Mouse (Mus musculus): ENCODE results near the gene Slc38a10. TPM values are rescaled to one million over a fixed set of nuclear protein-coding genes. Genes with fewer than 3 reads are reported as not detected.

Gene Slc38a10
- total and polyA plus RNA-seq, 3 experiments: 52.8 to 92.4 (median 69.5) TPM

GRCm38 (mm10) chr11:120137625-120138004 is 13.5 kb downstream of the Slc38a10 start:
- ATAC-seq (ENCODE audit: extremely low read depth, insufficient number of reproducible peaks, low FRiP score, poor library complexity, severe bottlenecking): no peak
- Histone ChIP-seq H3K4me3 (ENCODE audit: low read depth, low read length) (peak overlapping the region; percentile 65; the same call in 1 of the 2 replicates), H3K9me3 (replicated peaks) (no peaks in the 10 kb centered on the region), H3K27me3 (ENCODE audit: insufficient read depth, low read length) (no peaks in the 10 kb centered on the region), H3K36me3 (replicated peaks) (peaks cover 96% of the 10 kb centered on the region), H3K4me1 (ENCODE audit: insufficient read depth, low read depth, low read length) (peaks cover 75% of the 10 kb centered on the region)
- no peak for DNase-seq (ENCODE audit: low spot score)
- no peak for TF ChIP-seq TAL1 (conservative IDR thresholded peaks at IDR 0.05; ENCODE audit: low read depth, low read length)
- no peak for TF ChIP-seq GATA2 (IDR thresholded peaks at IDR 0.05; ENCODE audit: borderline replicate concordance, low read depth, low read length)
- no peak for TF ChIP-seq POLR2AphosphoS5 (IDR thresholded peaks at IDR 0.05; ENCODE audit: insufficient replicate concordance, low read depth, low read length)
- TF ChIP-seq GATA1 (IDR thresholded peaks at IDR 0.05; ENCODE audit: borderline replicate concordance, low read length): no peak
- no peak for TF ChIP-seq CTCF (IDR thresholded peaks at IDR 0.05; ENCODE audit: low read depth, low read length)

GRCm38 (mm10) chr11:120136796-120137624 is 14.1 kb downstream of the Slc38a10 start:
- Histone ChIP-seq H3K36me3 (replicated peaks) (peaks cover 96% of the 10 kb centered on the region), H3K9me3 (replicated peaks) (no peaks in the 10 kb centered on the region), H3K27me3 (ENCODE audit: insufficient read depth, low read length) (no peaks in the 10 kb centered on the region), H3K4me3 (ENCODE audit: low read depth, low read length) (peak overlapping the region; percentile 65; the same call in 1 of the 2 replicates), H3K4me1 (ENCODE audit: insufficient read depth, low read depth, low read length) (peaks cover 69% of the 10 kb centered on the region)
- ATAC-seq (ENCODE audit: extremely low read depth, insufficient number of reproducible peaks, low FRiP score, poor library complexity, severe bottlenecking) (peak; percentile 76), DNase-seq (ENCODE audit: low spot score) (peak; percentile 80)
- TF ChIP-seq GATA2 (IDR thresholded peaks at IDR 0.05; ENCODE audit: borderline replicate concordance, low read depth, low read length) (no peak), CTCF (IDR thresholded peaks at IDR 0.05; ENCODE audit: low read depth, low read length) (no peak), POLR2AphosphoS5 (IDR thresholded peaks at IDR 0.05; ENCODE audit: insufficient replicate concordance, low read depth, low read length) (no peak), GATA1 (IDR thresholded peaks at IDR 0.05; ENCODE audit: borderline replicate concordance, low read length) (no peak), TAL1 (conservative IDR thresholded peaks at IDR 0.05; ENCODE audit: low read depth, low read length) (peak; percentile 81)

DNA sequence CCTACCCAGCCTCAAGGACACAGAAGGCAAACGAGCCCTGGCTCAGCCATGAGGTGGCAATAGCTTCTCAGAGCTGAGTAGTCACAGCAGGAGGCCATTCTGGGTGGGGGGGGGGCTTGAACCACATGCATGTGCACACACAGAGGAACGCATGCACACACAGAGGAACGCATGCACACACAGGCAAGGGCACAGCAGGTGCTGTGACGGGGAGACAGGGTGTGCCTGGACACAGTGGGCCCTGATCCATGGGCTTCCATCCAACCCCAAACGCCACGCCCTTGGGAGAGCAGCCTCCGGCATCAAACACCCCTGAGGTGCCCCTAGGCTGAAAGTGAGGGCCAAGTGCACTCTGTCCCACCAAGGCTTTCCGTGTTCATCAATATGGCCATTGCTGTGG is 15.0 kb downstream of the Slc38a10 start:
- peak overlapping the region; percentile 63; the same call in 1 of the 2 replicates for H3K4me3 ChIP-seq (ENCODE audit: low read depth, low read length)
- peaks cover 97% of the 10 kb centered on the region for H3K36me3 ChIP-seq (replicated peaks)
- DNase-seq (ENCODE audit: low spot score) (no peak), ATAC-seq (ENCODE audit: extremely low read depth, insufficient number of reproducible peaks, low FRiP score, poor library complexity, severe bottlenecking) (no peak)
- peaks cover 67% of the 10 kb centered on the region for H3K4me1 ChIP-seq (ENCODE audit: insufficient read depth, low read depth, low read length)
- H3K9me3 ChIP-seq (replicated peaks): no peaks in the 10 kb centered on the region
- TF ChIP-seq TAL1 (conservative IDR thresholded peaks at IDR 0.05; ENCODE audit: low read depth, low read length) (no peak), GATA2 (IDR thresholded peaks at IDR 0.05; ENCODE audit: borderline replicate concordance, low read depth, low read length) (no peak), CTCF (IDR thresholded peaks at IDR 0.05; ENCODE audit: low read depth, low read length) (no peak), POLR2AphosphoS5 (IDR thresholded peaks at IDR 0.05; ENCODE audit: insufficient replicate concordance, low read depth, low read length) (no peak), GATA1 (IDR thresholded peaks at IDR 0.05; ENCODE audit: borderline replicate concordance, low read length) (no peak)
- no peaks in the 10 kb centered on the region for H3K27me3 ChIP-seq (ENCODE audit: insufficient read depth, low read length)

GRCm38 (mm10) chr11:120134847-120135530 is 16.2 kb downstream of the Slc38a10 start:
- Histone ChIP-seq H3K27me3 (ENCODE audit: insufficient read depth, low read length) (no peaks in the 10 kb centered on the region), H3K9me3 (replicated peaks) (no peaks in the 10 kb centered on the region), H3K4me3 (ENCODE audit: low read depth, low read length) (no peak overlapping the region), H3K4me1 (ENCODE audit: insufficient read depth, low read depth, low read length) (peaks cover 59% of the 10 kb centered on the region), H3K36me3 (replicated peaks) (peaks cover 100% of the 10 kb centered on the region)
- TF ChIP-seq GATA2 (IDR thresholded peaks at IDR 0.05; ENCODE audit: borderline replicate concordance, low read depth, low read length): no peak
- TF ChIP-seq CTCF (IDR thresholded peaks at IDR 0.05; ENCODE audit: low read depth, low read length): no peak
- TF ChIP-seq TAL1 (conservative IDR thresholded peaks at IDR 0.05; ENCODE audit: low read depth, low read length): no peak
- no peak for TF ChIP-seq GATA1 (IDR thresholded peaks at IDR 0.05; ENCODE audit: borderline replicate concordance, low read length)
- no peak for TF ChIP-seq POLR2AphosphoS5 (IDR thresholded peaks at IDR 0.05; ENCODE audit: insufficient replicate concordance, low read depth, low read length)
- DNase-seq (ENCODE audit: low spot score) (no peak), ATAC-seq (ENCODE audit: extremely low read depth, insufficient number of reproducible peaks, low FRiP score, poor library complexity, severe bottlenecking) (no peak)

DNA sequence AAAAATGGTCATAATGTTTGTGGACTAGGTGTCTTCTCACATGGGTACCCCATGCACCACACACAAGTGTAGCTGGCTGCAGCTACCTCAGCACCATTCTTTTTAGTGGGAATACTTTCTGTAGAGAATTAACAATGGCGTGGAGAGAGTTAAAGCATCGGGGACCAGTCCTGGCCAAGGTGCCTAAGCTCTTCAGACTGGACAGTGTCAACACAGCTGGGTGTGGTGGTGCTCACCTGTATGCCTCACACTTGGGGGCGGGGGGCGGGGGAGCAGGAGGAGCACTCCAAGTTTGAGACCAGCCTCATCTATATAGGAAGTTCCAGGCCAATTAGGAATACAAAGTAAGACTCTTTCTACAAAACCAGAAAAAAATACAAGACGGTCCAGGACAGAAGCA is 17.0 kb downstream of the Slc38a10 start:
- TF ChIP-seq GATA1 (IDR thresholded peaks at IDR 0.05; ENCODE audit: borderline replicate concordance, low read length) (no peak), GATA2 (IDR thresholded peaks at IDR 0.05; ENCODE audit: borderline replicate concordance, low read depth, low read length) (no peak), TAL1 (conservative IDR thresholded peaks at IDR 0.05; ENCODE audit: low read depth, low read length) (no peak), POLR2AphosphoS5 (IDR thresholded peaks at IDR 0.05; ENCODE audit: insufficient replicate concordance, low read depth, low read length) (no peak), CTCF (IDR thresholded peaks at IDR 0.05; ENCODE audit: low read depth, low read length) (no peak)
- Histone ChIP-seq H3K4me1 (ENCODE audit: insufficient read depth, low read depth, low read length) (peaks cover 51% of the 10 kb centered on the region), H3K36me3 (replicated peaks) (peaks cover 100% of the 10 kb centered on the region), H3K4me3 (ENCODE audit: low read depth, low read length) (no peak overlapping the region), H3K27me3 (ENCODE audit: insufficient read depth, low read length) (no peaks in the 10 kb centered on the region), H3K9me3 (replicated peaks) (no peaks in the 10 kb centered on the region)
- DNase-seq (ENCODE audit: low spot score): no peak
- ATAC-seq (ENCODE audit: extremely low read depth, insufficient number of reproducible peaks, low FRiP score, poor library complexity, severe bottlenecking): no peak

DNA sequence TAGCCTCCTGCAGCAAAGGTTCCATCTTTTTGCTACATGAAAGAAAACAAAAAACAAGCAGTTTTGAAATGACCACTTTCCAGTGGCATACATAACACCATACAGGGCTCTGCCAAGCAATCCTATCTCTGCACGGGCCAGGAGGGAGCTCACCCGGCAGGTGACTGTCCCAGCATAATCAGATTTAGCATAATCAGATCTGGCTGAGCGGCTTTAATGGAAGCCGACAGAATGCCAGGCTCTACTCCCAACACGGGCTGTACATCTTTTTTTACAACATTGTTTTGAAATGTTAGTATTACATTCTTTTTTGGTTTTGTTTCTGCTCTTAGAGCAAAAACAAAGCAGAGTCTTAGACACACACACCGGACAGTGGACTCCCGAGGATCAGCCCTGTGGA is 21.9 kb downstream of the Slc38a10 start:
- TF ChIP-seq GATA2 (IDR thresholded peaks at IDR 0.05; ENCODE audit: borderline replicate concordance, low read depth, low read length) (no peak), CTCF (IDR thresholded peaks at IDR 0.05; ENCODE audit: low read depth, low read length) (no peak), POLR2AphosphoS5 (IDR thresholded peaks at IDR 0.05; ENCODE audit: insufficient replicate concordance, low read depth, low read length) (no peak), GATA1 (IDR thresholded peaks at IDR 0.05; ENCODE audit: borderline replicate concordance, low read length) (no peak), TAL1 (conservative IDR thresholded peaks at IDR 0.05; ENCODE audit: low read depth, low read length) (no peak)
- no peaks in the 10 kb centered on the region for H3K27me3 ChIP-seq (ENCODE audit: insufficient read depth, low read length)
- H3K4me1 ChIP-seq (ENCODE audit: insufficient read depth, low read depth, low read length): peaks cover 8% of the 10 kb centered on the region; the same call in 1 of the 2 replicates
- H3K9me3 ChIP-seq (replicated peaks): no peaks in the 10 kb centered on the region
- ATAC-seq (ENCODE audit: extremely low read depth, insufficient number of reproducible peaks, low FRiP score, poor library complexity, severe bottlenecking): no peak
- H3K36me3 ChIP-seq (replicated peaks): peaks cover 98% of the 10 kb centered on the region
- no peak for DNase-seq (ENCODE audit: low spot score)
- H3K4me3 ChIP-seq (ENCODE audit: low read depth, low read length): no peak overlapping the region

Data from G1E (cell line).